Mouse (Mus musculus) frontal cortex, postnatal 36 days (tissue): ENCODE results near the gene Ppp2r5e.
"Not testable (repeated sequence)": the region's sequence is repeated elsewhere in the genome, so short reads cannot be mapped to it uniquely, and the experiment has no call there.

ENCODE experiments used
- DNase-seq, 2 experiments: peaks; one replicate each; pipeline ENCODE4 v3.0.0; 2022; ENCODE audit warnings: low spot score in 2 of 2

Ppp2r5e gene

GRCm38 (mm10) chr12:75492148-75492547 is 103.9 kb downstream of the Ppp2r5e start:
- DNase-seq, result not testable (repeated sequence)

GRCm38 (mm10) chr12:75487500-75487899 is 108.5 kb downstream of the Ppp2r5e start:
- no peak for DNase-seq

GRCm38 (mm10) chr12:75486568-75487286 is 109.3 kb downstream of the Ppp2r5e start:
- no peak for DNase-seq

- DNase-seq, result no peak
Observed at GRCm38 (mm10) chr12:75482781-75483180, 113.3 kb downstream of the Ppp2r5e start.

GRCm38 (mm10) chr12:75482015-75482414 is 114.0 kb downstream of the Ppp2r5e start:
- no peak for DNase-seq

- no peak for DNase-seq
Observed at GRCm38 (mm10) chr12:75480031-75480430, 116.0 kb downstream of the Ppp2r5e start.

- DNase-seq, result no peak
Observed at GRCm38 (mm10) chr12:75479375-75479898, 116.6 kb downstream of the Ppp2r5e start.

- DNase-seq, result no peak
Observed at GRCm38 (mm10) chr12:75478596-75478995, 117.4 kb downstream of the Ppp2r5e start.

- peak in 1 of 2 experiments; percentile 31 for DNase-seq
Observed at GRCm38 (mm10) chr12:75478117-75478516, 117.9 kb downstream of the Ppp2r5e start.

GRCm38 (mm10) chr12:75473021-75473420 is 123.0 kb downstream of the Ppp2r5e start:
- no peak for DNase-seq

GRCm38 (mm10) chr12:75472107-75472506 is 123.9 kb downstream of the Ppp2r5e start:
- DNase-seq, result no peak

- no peak for DNase-seq
Observed at GRCm38 (mm10) chr12:75467814-75468213, 128.2 kb downstream of the Ppp2r5e start.

- no peak for DNase-seq
Observed at GRCm38 (mm10) chr12:75467127-75467526, 128.9 kb downstream of the Ppp2r5e start.

- no peak for DNase-seq
Observed at GRCm38 (mm10) chr12:75466206-75466605, 129.8 kb downstream of the Ppp2r5e start.

- peak in 1 of 2 experiments; percentile 38 for DNase-seq
Observed at GRCm38 (mm10) chr12:75464016-75464769, 131.9 kb downstream of the Ppp2r5e start.

- no peak for DNase-seq
Observed at GRCm38 (mm10) chr12:75460561-75460960, 135.5 kb downstream of the Ppp2r5e start.

GRCm38 (mm10) chr12:75459656-75460055 is 136.4 kb downstream of the Ppp2r5e start:
- DNase-seq, result no peak

GRCm38 (mm10) chr12:75453441-75453840 is 142.6 kb downstream of the Ppp2r5e start:
- no peak for DNase-seq

GRCm38 (mm10) chr12:75453027-75453426 is 143.0 kb downstream of the Ppp2r5e start:
- DNase-seq, result no peak

GRCm38 (mm10) chr12:75450592-75450991 is 145.5 kb downstream of the Ppp2r5e start:
- DNase-seq, result no peak

GRCm38 (mm10) chr12:75450011-75450410 is 146.0 kb downstream of the Ppp2r5e start:
- DNase-seq, result no peak

- DNase-seq, result no peak
Observed at GRCm38 (mm10) chr12:75449475-75449966, 146.5 kb downstream of the Ppp2r5e start.

GRCm38 (mm10) chr12:75448921-75449320 is 147.1 kb downstream of the Ppp2r5e start:
- DNase-seq, result no peak
